Mouse (Mus musculus) cortical plate, adult 2 months (tissue): ENCODE measurements around the gene Mfap4.

ENCODE experiments used
- CTCF ChIP-seq: fragments of 200-500 bp; IDR thresholded peaks from 2 replicates; pipeline ENCODE4 v1.5.1; 2011; ENCODE audit warnings: mild to moderate bottlenecking, control low read depth, low read length; ENCODE audit not compliant: insufficient read depth; ENCODE audit errors: extremely low read depth
- POLR2A ChIP-seq: fragments of 200-500 bp; IDR thresholded peaks from 2 replicates; pipeline ENCODE4 v1.6.1; 2011; ENCODE audit warnings: mild to moderate bottlenecking, low read length, control low read depth; ENCODE audit not compliant: insufficient read depth; ENCODE audit errors: extremely low read depth

GRCm38 (mm10) chr11:61492749-61493401 is 7.6 kb downstream of the Mfap4 start:
- no peak for TF ChIP-seq CTCF
- TF ChIP-seq POLR2A, result no peak
